ENCODE assay signal across 9 mouse cellular contexts in genomic region chr6:8957529-8957887, GRCm38 (mm10). TPM values are rescaled to one million over a fixed set of nuclear protein-coding genes. Genes with fewer than 3 reads are reported as not detected.
DNase-seq lines count a peak whose midpoint lies in the region; ATAC-seq and TF ChIP-seq lines count a peak whose summit lies in the region.
"Had no signal": no experiment of that assay in that cellular context is flagged by ENCODE, and none has a peak within 500 bp of the region (broad histone marks: within the 10 kb centered on the region; RNA-seq: fewer than 3 reads in every experiment).

No protein-coding gene starts in this region.

- H3K9me3 ChIP-seq in heart, embryonic 13.5 days, result no peaks in the 10 kb centered on the region
- no peaks in the 10 kb centered on the region for H3K9me3 ChIP-seq in forebrain, embryonic 14.5 days (replicated peaks; ENCODE audit: control insufficient read depth, low read length)

- H3K4me3 ChIP-seq in heart, embryonic 13.5 days, result no peak overlapping the region; the same call in 1 of the 2 replicates
- H3K4me3 ChIP-seq in heart, adult 2 months, result no peak overlapping the region
- H3K4me3 ChIP-seq in forebrain, embryonic 14.5 days (ENCODE audit: low read depth, low read length), result peak overlapping the region; percentile 22
- no peak overlapping the region for H3K4me3 ChIP-seq in myocyte

- TF ChIP-seq POLR2A in heart, adult 2 months (IDR thresholded peaks at IDR 0.05; ENCODE audit: insufficient read depth, low read depth, low read length), result no peak
- no peak for TF ChIP-seq POLR2A in myocyte (IDR thresholded peaks at IDR 0.05; ENCODE audit: insufficient read length, low read depth)

- H3K27me3 ChIP-seq in heart, embryonic 13.5 days (replicated peaks), result peaks cover 75% of the 10 kb centered on the region
- H3K27me3 ChIP-seq in heart, adult 2 months (ENCODE audit: control insufficient read depth, insufficient read depth, low read length), result peaks cover 9% of the 10 kb centered on the region
- H3K27me3 ChIP-seq in forebrain, embryonic 14.5 days (replicated peaks; ENCODE audit: control insufficient read depth, insufficient read depth, low read length), result peaks cover 28% of the 10 kb centered on the region
- no peaks in the 10 kb centered on the region for H3K27me3 ChIP-seq in myocyte (ENCODE audit: control insufficient read depth, insufficient read depth, insufficient read length)

- no peak for DNase-seq in heart, adult 2 months
- peak; percentile 79 for DNase-seq in R1 (ENCODE audit: low read depth, low spot score)
- peak; percentile 47 for DNase-seq in forebrain, embryonic 14.5 days (ENCODE audit: low spot score)
- DNase-seq in kidney, postnatal 10 days, result peak; percentile 75
- DNase-seq in thymus, postnatal 36 days, result no peak

- peak overlapping the region; percentile 49 for H3K4me2 ChIP-seq in heart, embryonic 13.5 days
- H3K4me2 ChIP-seq in forebrain, embryonic 14.5 days (ENCODE audit: low read length), result peak overlapping the region; percentile 51
- no peak overlapping the region for H3K4me2 ChIP-seq in myocyte (ENCODE audit: low read depth)

- TF ChIP-seq CTCF in heart, adult 2 months (IDR thresholded peaks at IDR 0.05), result no peak

- H3K27ac ChIP-seq in heart, embryonic 13.5 days (replicated peaks), result no peak overlapping the region
- H3K27ac ChIP-seq in heart, adult 2 months, result no peak overlapping the region
- H3K27ac ChIP-seq in forebrain, embryonic 14.5 days (ENCODE audit: low read depth, low read length), result no peak overlapping the region

- H3K9ac ChIP-seq in heart, embryonic 13.5 days, result no peak overlapping the region
- H3K9ac ChIP-seq in heart, adult 2 months (ENCODE audit: low read depth, low read length), result no peak overlapping the region
- H3K9ac ChIP-seq in forebrain, embryonic 14.5 days (ENCODE audit: low read length), result no peak overlapping the region

- TF ChIP-seq EP300 in heart, adult 2 months (IDR thresholded peaks at IDR 0.05; ENCODE audit: insufficient read depth, low read depth, low read length), result no peak

- under 1% methylated on average over 15 of the region's 15 CpGs for WGBS in heart, embryonic 13.5 days
- 2% methylated on average over 15 of the region's 15 CpGs for WGBS in heart, adult 2 months
- under 1% methylated on average over 15 of the region's 15 CpGs for WGBS in forebrain, embryonic 14.5 days

- H3K4me1 ChIP-seq in heart, embryonic 13.5 days, result peaks cover 9% of the 10 kb centered on the region
- no peaks in the 10 kb centered on the region for H3K4me1 ChIP-seq in heart, adult 2 months (ENCODE audit: control insufficient read depth, insufficient read depth, low read length)
- H3K4me1 ChIP-seq in forebrain, embryonic 14.5 days (ENCODE audit: control insufficient read depth, insufficient read depth, low read length), result peaks cover 17% of the 10 kb centered on the region

- H3ac ChIP-seq in myocyte (ENCODE audit: control insufficient read depth, insufficient read length), result no peak overlapping the region

- intact Hi-C loops in heart, adult 2 months (cut with DNase I), result no loop called here

- ATAC-seq in heart, embryonic 13.5 days (ENCODE audit: extremely low read depth, insufficient number of reproducible peaks, low FRiP score, low TSS enrichment), result no peak
- ATAC-seq in forebrain, embryonic 14.5 days, result 0 out of 2 replicates have a peak, but pooled peaks have one; percentile 4
- ATAC-seq in megakaryocyte, adult 5-6 weeks (ENCODE audit: poor library complexity, severe bottlenecking), result no peak
- ATAC-seq: Patski had no signal

- H3K36me3 ChIP-seq in heart, embryonic 13.5 days, result no peaks in the 10 kb centered on the region
- H3K36me3 ChIP-seq in heart, adult 2 months (ENCODE audit: control insufficient read depth, insufficient read depth, low read length), result no peaks in the 10 kb centered on the region
- no peaks in the 10 kb centered on the region for H3K36me3 ChIP-seq in forebrain, embryonic 14.5 days (ENCODE audit: control insufficient read depth, insufficient read depth, low read length)
- H3K36me3 ChIP-seq in myocyte (ENCODE audit: control insufficient read depth, insufficient read depth), result no peaks in the 10 kb centered on the region

- H3K79me2 ChIP-seq in heart, adult 2 months (replicated peaks; ENCODE audit: control insufficient read depth, insufficient read depth, low read length), result no peaks in the 10 kb centered on the region
- no peaks in the 10 kb centered on the region for H3K79me2 ChIP-seq in myocyte (ENCODE audit: control insufficient read depth, insufficient read depth)

TF ChIP-seq in myocyte, 11 proteins besides CTCF, POLR2A, EP300 and RAD21:
- TF ChIP-seq TCF12 (IDR thresholded peaks at IDR 0.05; ENCODE audit: insufficient read depth, poor library complexity, severe bottlenecking), result no peak
- no peak for TF ChIP-seq SRF (IDR thresholded peaks at IDR 0.05; ENCODE audit: control insufficient read depth, insufficient read length, low read depth)
- peak; percentile 24 for TF ChIP-seq REST (IDR thresholded peaks at IDR 0.05; ENCODE audit: insufficient read depth, insufficient read length)
TF ChIP-seq in myocyte: peak in this region for 1.

RNA-seq across cellular contexts. Expression of gene Nxph1, which starts 9.3 kb away (rescaled TPM):
- 0.09 and 0.15 TPM in 2 replicates for polyA plus RNA-seq in heart, embryonic 13.5 days (2015; fragmentation: Nextera tagmentation; extraction: Ambion mirVana)
- total RNA-seq in heart, adult 2 months (2021), result not detected
- not detected in 2 replicates for polyA plus RNA-seq in heart, adult 2 months (2012; rRNA removed)
- 37.5 and 44.9 TPM in 2 replicates for polyA plus RNA-seq in forebrain, embryonic 14.5 days (2014; fragmentation: Nextera tagmentation; extraction: Ambion mirVana)
- polyA plus RNA-seq in myocyte (2012; fragmentation: generic; extraction: Trizol), result not detected
- total RNA-seq in megakaryocyte, adult 5-6 weeks (2015), result not detected in 2 replicates
- total RNA-seq in megakaryocyte, adult 5-6 weeks (2017), result not detected in 2 replicates
- polyA plus RNA-seq: Patski had no signal

Comparison
In these comparisons a context has a peak if more than half of its experiments do, and no peak if none do; other contexts are left out.
1. DNase-seq: peak in R1 (single experiment), forebrain, embryonic 14.5 days (single experiment) and kidney, postnatal 10 days (single experiment); none in heart, adult 2 months (0 of 2) and thymus, postnatal 36 days (0 of 2).
2. RNA of gene Nxph1, which starts 9.3 kb away (polyA plus RNA-seq): 37.5 to 44.9 TPM in forebrain, embryonic 14.5 days; 0.09 to 0.15 TPM in heart, embryonic 13.5 days, not detected in heart, adult 2 months and not detected in myocyte (single experiment); every median in the first group is over 10 times any median in the second.